Mouse (Mus musculus) embryonic facial prominence, embryonic 11.5 days (tissue): ENCODE measurements around the gene Syndig1. TPM values are rescaled to one million over a fixed set of nuclear protein-coding genes. Genes with fewer than 3 reads are reported as not detected.

Experiments used
- ATAC-seq: fragments of 200-750 bp; cut with Nextera tagmentation; replicated peaks from 2 replicates; pipeline ENCODE4 v1.8.0; 2017; ENCODE audit warnings: low read depth; ENCODE audit not compliant: insufficient number of reproducible peaks, low FRiP score, low TSS enrichment
- DNase-seq: peaks from one replicate; pipeline ENCODE4 v3.0.0-alpha.2; 2015; ENCODE audit warnings: low spot score
- H3K27ac ChIP-seq: fragments of 300-500 bp; sonication (generic); replicated peaks from 2 replicates; pipeline ENCODE4 v1.5.1; 2014; ENCODE audit warnings: mild to moderate bottlenecking, low read depth, low read length, control low read depth
- H3K27me3 ChIP-seq: fragments of 300-500 bp; sonication (generic); 2 replicates; pipeline ENCODE4 v1.6.1; 2014; ENCODE audit warnings: mild to moderate bottlenecking, low read length, moderate library complexity, mixed read lengths; ENCODE audit not compliant: control insufficient read depth, insufficient read depth
- H3K36me3 ChIP-seq: fragments of 300-500 bp; sonication (generic); replicated peaks from 2 replicates; pipeline ENCODE4 v1.6.1; 2014; ENCODE audit warnings: low read depth, mild to moderate bottlenecking, low read length, moderate library complexity, mixed read lengths; ENCODE audit not compliant: control insufficient read depth, insufficient read depth
- H3K4me1 ChIP-seq: fragments of 300-500 bp; sonication (generic); 2 replicates; pipeline ENCODE4 v1.6.1; 2014; ENCODE audit warnings: low read length, mixed read lengths; ENCODE audit not compliant: control insufficient read depth, insufficient read depth
- H3K4me2 ChIP-seq: fragments of 300-500 bp; sonication (generic); 2 replicates; pipeline ENCODE4 v1.6.1; 2014; ENCODE audit warnings: low read depth, mild to moderate bottlenecking, control low read depth, low read length, moderate library complexity
- H3K4me3 ChIP-seq: fragments of 300-500 bp; sonication (generic); 2 replicates; pipeline ENCODE4 v1.5.1; 2014; ENCODE audit warnings: low read depth, low read length, control low read depth
- H3K9ac ChIP-seq: fragments of 300-500 bp; sonication (generic); replicated peaks from 2 replicates; pipeline ENCODE4 v1.6.1; 2014; ENCODE audit warnings: mild to moderate bottlenecking, control low read depth, low read length
- H3K9me3 ChIP-seq: fragments of 300-500 bp; sonication (generic); replicated peaks from 2 replicates; pipeline ENCODE4 v1.6.1; 2016; ENCODE audit warnings: mild to moderate bottlenecking, low read length, inconsistent platforms, mixed read lengths; ENCODE audit not compliant: control insufficient read depth
- WGBS: fragments of 180-500 bp; shearing (Covaris S2); extraction: QIAGEN DNeasy Blood & Tissue Kit; methylation state at CpG from one replicate; pipeline ENCODE4 v1.1.7; 2014; 5-methylcytosine and 5-hydroxymethylcytosine counted together
- polyA plus RNA-seq: library from polyadenylated mRNA; unstranded; fragments of >200 nt; fragmentation: Nextera tagmentation; extraction: Ambion mirVana; gene quantifications from 2 replicates; pipeline ENCODE4 v1.2.1, GENCODE M21; 2014

Gene Syndig1
- polyA plus RNA-seq: 4.1 and 6.7 TPM in 2 replicates

DNA sequence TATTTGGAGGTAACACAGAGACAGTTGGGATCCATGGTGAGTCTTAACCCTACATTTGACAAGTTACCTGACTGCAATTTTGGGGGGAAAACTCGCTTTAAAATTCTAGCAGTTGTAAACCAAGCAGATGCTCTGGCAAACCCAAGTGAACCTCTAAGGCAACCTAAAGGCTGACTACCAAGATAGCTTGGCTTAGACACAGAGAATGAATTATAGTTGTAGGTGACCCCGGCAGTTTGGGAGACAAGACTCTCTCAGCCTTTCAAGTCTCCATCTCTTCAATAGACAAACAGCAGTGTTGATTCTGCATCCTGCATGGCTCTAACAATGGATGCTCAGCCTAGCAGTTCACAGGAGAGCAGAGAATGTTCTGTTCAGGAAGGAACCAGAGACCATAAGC is at the start of gene Syndig1:
TSS of gene Syndig1 (plus strand) at position 301 of the 400 bp plus-strand sequence.
- no peak within 1 kb of the TSS for H3K27ac ChIP-seq
- H3K36me3 ChIP-seq: no peaks in the 10 kb centered on the region
- H3K27me3 ChIP-seq: peaks cover 19% of the 10 kb centered on the region
- H3K4me2 ChIP-seq: peak within 1 kb of the TSS; percentile 89
- H3K4me1 ChIP-seq: no peaks in the 10 kb centered on the region
- ATAC-seq: no peak
- H3K4me3 ChIP-seq: no peak within 1 kb of the TSS
- no peak for DNase-seq
- no peak within 1 kb of the TSS for H3K9ac ChIP-seq
- 85% methylated on average over 2 of the region's 2 CpGs for WGBS
- H3K9me3 ChIP-seq: no peaks in the 10 kb centered on the region

DNA sequence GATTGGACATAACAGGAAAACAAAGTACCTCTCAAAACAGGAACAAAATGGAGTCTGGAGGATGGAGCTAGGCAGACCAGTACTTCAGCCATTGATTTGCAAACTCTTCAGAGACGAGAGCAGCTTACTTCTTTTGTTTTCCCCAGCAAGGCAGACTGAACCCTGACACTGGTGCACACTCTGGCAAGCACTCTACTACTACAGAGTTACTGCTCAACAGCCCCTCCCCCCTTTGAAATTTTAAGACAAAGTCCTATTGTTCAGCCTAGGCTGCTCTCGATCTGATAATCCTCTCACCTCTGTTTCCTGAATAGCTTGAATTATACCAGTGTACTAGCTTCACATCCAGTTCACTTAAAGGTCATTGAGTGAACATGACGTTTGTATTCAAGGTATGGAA is 30.4 kb upstream of the Syndig1 start:
- DNase-seq: peak; percentile 27
- Histone ChIP-seq H3K4me2 (no peak overlapping the region), H3K27ac (no peak overlapping the region), H3K9me3 (no peaks in the 10 kb centered on the region), H3K27me3 (no peaks in the 10 kb centered on the region), H3K4me1 (no peaks in the 10 kb centered on the region), H3K36me3 (no peaks in the 10 kb centered on the region), H3K4me3 (no peak overlapping the region), H3K9ac (no peak overlapping the region)
- peak; percentile 94 for ATAC-seq
- WGBS: 5% methylated on average over 3 of the region's 3 CpGs

- Histone ChIP-seq H3K9ac (no peak overlapping the region), H3K4me3 (no peak overlapping the region), H3K27ac (no peak overlapping the region), H3K9me3 (no peaks in the 10 kb centered on the region), H3K36me3 (no peaks in the 10 kb centered on the region), H3K27me3 (no peaks in the 10 kb centered on the region), H3K4me1 (no peaks in the 10 kb centered on the region), H3K4me2 (no peak overlapping the region)
- ATAC-seq (no peak), DNase-seq (no peak)
- 77% methylated on average over 3 of the region's 3 CpGs for WGBS
These were observed 24.3 kb upstream of the Syndig1 start for GRCm38 (mm10) chr2:149804599-149805140.

GRCm38 (mm10) chr2:149805256-149805655 is 23.8 kb upstream of the Syndig1 start:
- WGBS: 81% methylated on average over 2 of the region's 2 CpGs

DNA sequence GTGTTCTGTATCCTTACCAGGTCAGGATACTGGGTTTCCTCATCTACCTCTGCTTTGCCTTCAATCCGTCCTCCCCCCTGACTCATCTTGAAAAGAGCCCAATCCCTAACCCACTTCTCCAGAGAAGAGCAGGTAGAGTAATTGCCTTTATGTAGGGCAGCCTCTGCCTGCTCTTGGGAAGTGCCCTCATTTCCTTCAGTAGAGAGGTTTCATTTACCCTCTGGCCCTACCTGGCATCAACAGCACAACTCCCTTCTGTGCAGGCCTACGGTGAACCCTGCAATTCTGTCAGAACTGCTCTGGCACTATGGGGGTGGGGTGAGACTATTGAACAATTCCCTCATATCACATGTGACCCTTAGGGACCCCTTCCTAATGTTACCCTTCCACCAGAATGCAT is 16.1 kb upstream of the Syndig1 start:
- Histone ChIP-seq H3K27ac (no peak overlapping the region), H3K36me3 (no peaks in the 10 kb centered on the region), H3K4me1 (no peaks in the 10 kb centered on the region), H3K4me2 (no peak overlapping the region), H3K9me3 (no peaks in the 10 kb centered on the region), H3K9ac (no peak overlapping the region), H3K4me3 (no peak overlapping the region), H3K27me3 (no peaks in the 10 kb centered on the region)
- DNase-seq (no peak), ATAC-seq (no peak)
- WGBS: 79% methylated on average over 2 of the region's 2 CpGs

More at GRCm38 (mm10) chr2:149805256-149805655, 23.8 kb upstream of the Syndig1 start:
- no peak overlapping the region for H3K4me2 ChIP-seq
- no peak overlapping the region for H3K9ac ChIP-seq
- no peak for DNase-seq
- no peaks in the 10 kb centered on the region for H3K4me1 ChIP-seq
- no peak overlapping the region for H3K27ac ChIP-seq
- ATAC-seq: no peak
- H3K4me3 ChIP-seq: no peak overlapping the region
- no peaks in the 10 kb centered on the region for H3K36me3 ChIP-seq
- no peaks in the 10 kb centered on the region for H3K9me3 ChIP-seq
- H3K27me3 ChIP-seq: no peaks in the 10 kb centered on the region

DNA sequence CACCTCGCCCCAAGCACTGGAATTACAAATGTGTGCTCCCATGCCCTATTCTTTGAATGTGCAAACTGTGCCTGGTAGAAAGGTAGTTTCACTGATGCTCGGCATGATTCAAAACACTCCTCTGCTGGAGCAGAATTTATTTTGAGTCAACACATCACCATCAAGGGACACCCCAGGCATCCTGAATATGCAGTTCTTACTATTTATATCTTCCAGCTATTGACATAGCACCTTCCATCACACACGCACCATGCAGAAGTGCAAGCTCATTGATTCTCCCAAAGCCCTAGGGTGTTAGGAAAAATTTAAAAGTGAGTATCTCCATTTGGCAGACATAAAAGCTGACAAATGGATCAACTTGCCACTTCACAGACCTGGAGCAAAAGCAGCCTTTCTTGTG is 10.6 kb upstream of the Syndig1 start:
- WGBS: 78% methylated on average over 3 of the region's 3 CpGs
- no peak overlapping the region for H3K9ac ChIP-seq
- no peaks in the 10 kb centered on the region for H3K4me1 ChIP-seq
- H3K27ac ChIP-seq: no peak overlapping the region
- DNase-seq (no peak), ATAC-seq (no peak)
- no peaks in the 10 kb centered on the region for H3K27me3 ChIP-seq
- H3K4me2 ChIP-seq: no peak overlapping the region
- H3K9me3 ChIP-seq: no peaks in the 10 kb centered on the region
- H3K36me3 ChIP-seq: no peaks in the 10 kb centered on the region
- no peak overlapping the region for H3K4me3 ChIP-seq

- Histone ChIP-seq H3K27ac (no peak overlapping the region), H3K27me3 (no peaks in the 10 kb centered on the region), H3K4me2 (no peak overlapping the region), H3K9ac (no peak overlapping the region), H3K4me1 (no peaks in the 10 kb centered on the region), H3K36me3 (no peaks in the 10 kb centered on the region), H3K9me3 (no peaks in the 10 kb centered on the region), H3K4me3 (no peak overlapping the region)
- ATAC-seq (no peak), DNase-seq (no peak)
- 87% methylated on average over 3 of the region's 3 CpGs for whole genome bisulfite sequencing
These were observed 9.3 kb upstream of the Syndig1 start for GRCm38 (mm10) chr2:149819751-149820150.

DNA sequence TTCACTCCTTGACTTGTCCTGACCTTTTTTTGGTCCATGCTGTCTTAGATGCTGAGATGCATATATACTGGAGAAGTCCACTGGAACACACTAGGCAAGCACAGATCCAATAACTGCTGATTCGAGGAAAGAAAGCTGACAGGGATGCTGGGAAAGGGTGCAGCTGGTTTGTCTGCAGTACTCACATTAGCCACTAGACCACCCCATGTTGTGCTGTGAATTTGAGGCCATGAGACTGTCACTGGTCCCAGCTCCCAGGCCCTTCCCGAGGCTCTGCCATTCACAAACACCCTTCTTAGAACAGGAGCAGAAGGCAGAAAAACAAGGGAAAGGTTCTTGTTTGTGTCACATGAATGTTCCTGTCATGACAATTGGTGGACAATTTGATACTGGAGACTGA is 8.8 kb upstream of the Syndig1 start:
- Histone ChIP-seq H3K9me3 (no peaks in the 10 kb centered on the region), H3K4me3 (no peak overlapping the region), H3K27me3 (no peaks in the 10 kb centered on the region), H3K4me1 (no peaks in the 10 kb centered on the region), H3K36me3 (no peaks in the 10 kb centered on the region), H3K9ac (no peak overlapping the region), H3K27ac (no peak overlapping the region), H3K4me2 (no peak overlapping the region)
- DNase-seq (no peak), ATAC-seq (no peak)
- WGBS: 35% methylated on average over 2 of the region's 2 CpGs
